Mouse (Mus musculus) heart, embryonic 12.5 days (tissue): Measurements from ENCODE around the gene Uhrf1bp1l. TPM values are rescaled to one million over a fixed set of nuclear protein-coding genes. Genes with fewer than 3 reads are reported as not detected.
"Not testable (repeated sequence)": the region's sequence is repeated elsewhere in the genome, so short reads cannot be mapped to it uniquely, and the experiment has no call there.

Source experiments
- ATAC-seq: fragments of 200-750 bp; cut with Nextera tagmentation; 2 replicates; pipeline ENCODE4 v1.8.0; 2017; ENCODE audit warnings: moderate TSS enrichment, moderate library complexity; ENCODE audit not compliant: insufficient number of reproducible peaks, low FRiP score
- H3K27ac ChIP-seq: fragments of 300-500 bp; sonication (generic); 2 replicates; pipeline ENCODE4 v1.5.1; 2016; ENCODE audit warnings: mild to moderate bottlenecking, moderate library complexity; ENCODE audit not compliant: poor library complexity, severe bottlenecking
- H3K27me3 ChIP-seq: fragments of 300-500 bp; sonication (generic); replicated peaks from 2 replicates; pipeline ENCODE4 v1.6.1; 2016; ENCODE audit warnings: mild to moderate bottlenecking, moderate library complexity
- H3K36me3 ChIP-seq: fragments of 300-500 bp; sonication (generic); 2 replicates; pipeline ENCODE4 v1.6.1; 2016; ENCODE audit warnings: mild to moderate bottlenecking, moderate library complexity
- H3K4me1 ChIP-seq: fragments of 300-500 bp; sonication (generic); replicated peaks from 2 replicates; pipeline ENCODE4 v1.6.1; 2016; ENCODE audit warnings: mild to moderate bottlenecking
- H3K4me2 ChIP-seq: fragments of 300-500 bp; sonication (generic); 2 replicates; pipeline ENCODE4 v1.6.1; 2016; ENCODE audit warnings: mild to moderate bottlenecking, moderate library complexity
- H3K4me3 ChIP-seq: fragments of 300-500 bp; sonication (generic); 2 replicates; pipeline ENCODE4 v1.5.1; 2016; ENCODE audit warnings: mild to moderate bottlenecking
- H3K9ac ChIP-seq: fragments of 300-500 bp; sonication (generic); 2 replicates; pipeline ENCODE4 v1.6.1; 2016; ENCODE audit warnings: mild to moderate bottlenecking, moderate library complexity
- H3K9me3 ChIP-seq: fragments of 300-500 bp; sonication (generic); replicated peaks from 2 replicates; pipeline ENCODE4 v1.6.1; 2016; ENCODE audit warnings: mild to moderate bottlenecking, moderate library complexity
- WGBS: fragments of 180-500 bp; shearing (Covaris S2); methylation state at CpG from one replicate; pipeline ENCODE4 v1.1.7; 2016; 5-methylcytosine and 5-hydroxymethylcytosine counted together
- polyA plus RNA-seq: library from polyadenylated mRNA; unstranded; fragments of >200 nt; fragmentation: Nextera tagmentation; extraction: Ambion mirVana; gene quantifications from 2 replicates; pipeline ENCODE4 v1.2.1, GENCODE M21; 2016

Gene Uhrf1bp1l
- polyA plus RNA-seq = 21.9 and 25.3 TPM in 2 replicates

DNA sequence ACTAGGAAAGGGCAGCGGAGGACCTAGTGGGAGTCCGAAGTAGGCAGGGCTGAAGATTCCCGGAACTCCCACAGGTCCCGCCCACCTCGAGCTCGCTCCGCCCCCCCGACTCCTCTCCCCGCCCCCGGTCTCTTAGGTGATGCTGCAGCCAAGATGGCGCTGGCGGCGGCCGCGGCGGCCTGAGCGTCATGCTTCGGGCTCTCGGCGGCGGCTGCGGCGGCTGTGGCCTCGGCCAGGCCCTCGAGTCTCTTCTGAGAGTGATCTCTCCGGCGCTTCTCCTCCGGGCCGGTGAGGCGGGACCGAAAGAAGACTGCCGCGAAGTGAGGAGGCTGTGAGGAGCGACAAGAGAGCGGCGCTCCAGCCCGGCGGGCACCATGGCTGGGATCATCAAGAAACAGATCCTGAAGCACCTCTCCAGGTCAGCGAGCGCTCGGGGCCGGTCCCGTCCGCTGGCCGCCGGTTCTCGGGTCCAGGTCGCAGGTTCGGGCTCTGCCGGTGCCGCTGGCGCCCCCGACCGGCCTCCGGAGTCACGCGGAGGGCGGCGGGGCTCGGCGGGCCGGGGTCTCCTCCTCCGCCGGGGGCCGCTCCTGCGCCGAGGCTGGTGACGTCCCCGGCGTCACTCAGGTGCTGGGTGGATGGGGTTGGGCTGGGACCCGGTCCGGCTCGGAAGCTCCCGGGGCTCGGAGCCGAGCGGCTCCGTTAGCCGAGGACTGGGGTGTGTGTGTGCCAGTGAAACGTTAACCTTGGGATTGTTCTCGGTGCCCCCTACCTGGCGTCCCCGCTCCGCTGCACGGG, at the start of gene Uhrf1bp1l:
TSS of gene Uhrf1bp1l (plus strand) at position 121 of the 795 bp plus-strand sequence.
- H3K4me3 ChIP-seq = peak within 1 kb of the TSS; percentile 87
- under 1% methylated on average over 85 of the region's 85 CpGs for WGBS
- ATAC-seq = peak; percentile 97

DNA sequence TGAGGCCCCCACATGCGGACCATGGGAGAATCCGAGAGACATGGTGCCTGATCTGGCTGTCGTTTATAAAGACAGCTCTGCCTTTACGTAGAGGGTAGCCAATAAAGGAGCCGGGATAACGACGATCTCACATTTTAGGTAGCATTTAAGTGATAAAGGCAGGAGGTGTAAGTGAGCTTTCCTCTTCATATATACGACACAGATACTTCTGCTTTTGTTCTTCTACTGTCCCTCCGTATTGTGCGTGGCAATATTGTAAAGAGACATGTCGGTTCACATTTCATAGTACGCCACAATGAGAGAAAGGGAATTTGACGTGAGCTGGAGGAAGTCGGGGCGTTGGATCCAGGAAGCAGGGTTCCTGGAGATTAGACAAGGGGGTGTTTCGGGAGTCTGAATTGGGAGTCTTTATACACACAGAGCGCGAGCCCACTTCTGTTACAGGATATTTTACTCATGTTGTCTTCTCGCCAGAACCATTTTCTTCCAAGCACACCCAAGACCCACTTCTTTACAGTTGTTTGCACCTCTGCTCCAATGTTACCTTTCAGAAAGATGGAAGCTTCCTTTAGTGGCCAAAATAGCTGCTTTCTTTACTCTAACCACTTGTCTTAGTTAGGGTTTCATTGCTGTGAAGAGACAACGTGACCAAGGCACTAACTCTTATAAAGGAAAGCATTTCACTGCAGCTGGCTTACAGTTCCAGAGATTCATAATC, 49.4 kb upstream of the Uhrf1bp1l start:
- Histone ChIP-seq H3K9me3 (no peaks in the 10 kb centered on the region), H3K27me3 (no peaks in the 10 kb centered on the region), H3K4me3 (no peak overlapping the region), H3K4me1 (no peaks in the 10 kb centered on the region), H3K4me2 (peak overlapping the region; percentile 15; the same call in 1 of the 2 replicates), H3K27ac (no peak overlapping the region), H3K36me3 (no peaks in the 10 kb centered on the region), H3K9ac (no peak overlapping the region)
- no peak for ATAC-seq
- WGBS = 63% methylated on average over 20 of the region's 20 CpGs

More for the DNA sequence above, at the start of gene Uhrf1bp1l:
- H3K4me1 ChIP-seq = peaks cover 9% of the 10 kb centered on the region
- H3K36me3 ChIP-seq = no peaks in the 10 kb centered on the region
- H3K27ac ChIP-seq = peak within 1 kb of the TSS; percentile 91
- H3K27me3 ChIP-seq = no peaks in the 10 kb centered on the region
- peak within 1 kb of the TSS; percentile 55 for H3K4me2 ChIP-seq
- H3K9me3 ChIP-seq = no peaks in the 10 kb centered on the region
- peak within 1 kb of the TSS; percentile 94 for H3K9ac ChIP-seq

DNA sequence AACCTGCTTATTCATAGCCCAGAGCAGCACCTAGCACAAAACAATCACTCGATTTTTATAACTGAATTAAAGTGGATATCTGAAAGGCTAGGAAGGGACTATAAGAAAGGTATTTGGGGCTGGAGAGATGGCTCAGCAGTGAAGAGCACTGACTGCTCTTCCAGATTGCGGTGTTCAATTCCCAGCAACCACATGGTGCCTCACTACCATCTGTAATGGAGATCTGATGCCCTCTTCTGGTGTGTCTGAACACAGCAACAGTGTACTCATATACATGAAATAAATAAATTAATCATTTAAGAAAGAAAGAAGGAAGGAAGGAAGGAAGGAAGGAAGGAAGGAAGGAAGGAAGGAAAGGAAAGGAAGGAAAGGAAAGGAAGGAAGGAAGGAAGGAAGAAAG, 48.5 kb upstream of the Uhrf1bp1l start:
- H3K4me2 ChIP-seq, H3K27me3 ChIP-seq, ATAC-seq, H3K9ac ChIP-seq, H3K36me3 ChIP-seq, H3K27ac ChIP-seq, H3K4me3 ChIP-seq, H3K9me3 ChIP-seq, H3K4me1 ChIP-seq: not testable (repeated sequence)
- 63% methylated on average over 2 of the region's 2 CpGs for WGBS

DNA sequence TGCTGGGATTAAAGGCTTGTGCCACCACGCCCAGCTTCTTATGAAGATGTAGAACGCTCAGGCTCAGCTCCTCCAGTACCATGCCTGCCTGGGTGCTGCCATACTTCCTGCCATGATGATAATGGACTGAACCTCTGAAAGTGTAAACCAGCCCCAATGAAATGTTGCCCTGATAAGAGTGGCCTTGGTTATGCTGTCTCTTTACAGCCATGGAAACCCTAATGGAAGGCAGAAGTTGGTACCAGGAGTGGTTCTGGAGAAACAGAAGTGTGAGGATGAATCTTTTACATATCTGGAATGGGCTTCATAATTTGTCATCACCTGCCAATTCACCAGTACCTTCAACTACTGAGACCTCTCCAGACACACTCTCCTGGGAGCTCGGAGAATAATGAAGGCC, 46.8 kb upstream of the Uhrf1bp1l start:
- Histone ChIP-seq H3K4me3 (no peak overlapping the region), H3K9me3 (no peaks in the 10 kb centered on the region), H3K9ac (no peak overlapping the region), H3K27ac (no peak overlapping the region), H3K36me3 (no peaks in the 10 kb centered on the region), H3K4me2 (no peak overlapping the region), H3K4me1 (no peaks in the 10 kb centered on the region), H3K27me3 (no peaks in the 10 kb centered on the region)
- WGBS = 82% methylated on average over 3 of the region's 3 CpGs
- no peak for ATAC-seq

DNA sequence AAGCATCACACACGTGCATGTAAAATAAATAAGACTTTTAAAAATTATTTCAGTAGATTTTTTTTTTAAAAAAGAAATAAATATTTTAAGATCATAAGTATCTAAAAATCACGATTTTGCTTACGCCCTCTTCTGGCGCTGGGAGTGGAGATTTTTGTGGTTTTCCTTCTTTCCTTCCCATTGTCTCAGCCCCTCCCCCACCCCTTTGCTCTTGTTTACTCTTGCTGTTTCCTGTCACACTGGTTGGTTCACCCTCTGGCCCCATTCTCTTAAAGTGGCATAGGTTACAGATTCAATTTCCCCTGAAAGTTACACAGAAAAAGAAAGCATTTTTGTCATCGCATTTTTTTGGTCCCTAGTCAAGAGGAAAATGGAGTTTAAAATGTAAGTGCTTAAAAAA, 41.7 kb upstream of the Uhrf1bp1l start:
- no peak overlapping the region for H3K9ac ChIP-seq
- no peak for ATAC-seq
- H3K36me3 ChIP-seq = no peaks in the 10 kb centered on the region
- H3K4me3 ChIP-seq = no peak overlapping the region
- H3K4me1 ChIP-seq = no peaks in the 10 kb centered on the region
- no peak overlapping the region for H3K27ac ChIP-seq
- 45% methylated on average over 5 of the region's 5 CpGs for WGBS
- no peak overlapping the region for H3K4me2 ChIP-seq
- no peaks in the 10 kb centered on the region for H3K9me3 ChIP-seq
- no peaks in the 10 kb centered on the region for H3K27me3 ChIP-seq

DNA sequence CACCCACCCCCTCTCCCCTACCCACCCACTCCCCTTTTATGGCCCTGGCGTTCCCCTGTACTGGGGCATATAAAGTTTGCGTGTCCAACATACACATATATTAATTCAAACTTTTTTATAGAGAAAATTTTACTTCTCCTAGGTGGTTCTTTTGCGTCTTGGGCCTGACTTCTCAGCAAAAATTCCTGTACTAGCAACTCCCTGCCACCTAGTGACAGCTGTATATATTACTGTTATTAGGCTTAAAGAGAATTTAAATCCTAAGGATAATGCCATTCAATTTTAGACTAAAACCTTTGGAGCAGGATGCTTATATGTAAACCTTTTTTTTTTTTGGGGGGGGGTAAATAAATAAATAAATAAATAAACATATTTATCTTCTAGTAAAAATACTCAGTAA, 37.4 kb upstream of the Uhrf1bp1l start:
- H3K4me2 ChIP-seq = no peak overlapping the region
- no peak overlapping the region for H3K27ac ChIP-seq
- H3K4me1 ChIP-seq = no peaks in the 10 kb centered on the region
- H3K36me3 ChIP-seq = peaks cover 14% of the 10 kb centered on the region
- H3K27me3 ChIP-seq = no peaks in the 10 kb centered on the region
- WGBS = 74% methylated on average over 3 of the region's 3 CpGs
- no peak overlapping the region for H3K4me3 ChIP-seq
- H3K9ac ChIP-seq = no peak overlapping the region
- H3K9me3 ChIP-seq = peaks cover 5% of the 10 kb centered on the region; the same call in 1 of the 2 replicates
- no peak for ATAC-seq

DNA sequence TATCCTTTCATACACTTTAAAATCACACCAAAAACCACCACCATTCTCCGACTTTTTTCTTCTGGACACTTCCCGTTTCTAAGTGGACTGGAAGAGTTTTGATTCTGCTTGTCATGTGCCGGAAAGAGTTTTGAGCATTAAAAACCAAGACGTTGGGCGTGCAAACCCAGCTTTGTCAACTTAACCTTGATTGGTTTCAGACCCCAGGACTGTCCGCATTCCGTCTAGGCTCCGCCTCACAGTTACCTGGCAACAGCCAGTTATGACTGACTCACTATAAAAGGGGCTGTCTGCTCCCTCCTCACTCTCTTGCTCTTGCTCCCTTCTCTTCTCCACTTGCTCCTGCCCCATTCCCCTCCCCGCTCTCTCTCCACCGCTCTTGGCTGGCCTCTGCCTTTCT, 36.1 kb upstream of the Uhrf1bp1l start:
- WGBS = 29% methylated on average over 10 of the region's 10 CpGs

DNA sequence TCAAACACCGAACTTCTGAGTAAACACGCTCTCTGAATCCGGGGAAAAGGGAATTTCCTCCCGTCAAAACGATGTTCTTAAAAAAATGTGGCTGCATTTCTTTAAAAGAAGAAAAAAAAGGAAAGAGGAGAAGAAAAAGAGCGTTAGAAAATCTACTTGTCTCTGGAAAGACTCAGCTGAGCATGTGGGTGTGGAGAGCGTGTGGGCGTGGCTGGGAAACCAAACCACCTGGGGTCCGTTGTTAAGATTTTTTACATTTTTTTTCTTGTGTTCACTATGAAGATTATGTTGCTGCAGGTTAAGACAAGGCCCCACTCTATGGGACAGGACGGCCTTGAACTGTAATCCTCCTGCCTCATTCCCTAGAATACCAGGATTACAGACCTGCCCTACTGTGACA, 29.9 kb upstream of the Uhrf1bp1l start:
- Histone ChIP-seq H3K9me3 (peaks cover 5% of the 10 kb centered on the region; the same call in 1 of the 2 replicates), H3K27me3 (no peaks in the 10 kb centered on the region), H3K4me3 (no peak overlapping the region), H3K27ac (no peak overlapping the region), H3K4me2 (no peak overlapping the region), H3K4me1 (no peaks in the 10 kb centered on the region), H3K9ac (no peak overlapping the region), H3K36me3 (peaks cover 56% of the 10 kb centered on the region)
- no peak for ATAC-seq
- 88% methylated on average over 10 of the region's 10 CpGs for WGBS

More for the DNA sequence above, 36.1 kb upstream of the Uhrf1bp1l start:
- H3K4me2 ChIP-seq = peak overlapping the region; percentile 58
- no peaks in the 10 kb centered on the region for H3K27me3 ChIP-seq
- no peak overlapping the region for H3K27ac ChIP-seq
- H3K4me3 ChIP-seq = peak overlapping the region; percentile 23
- H3K9ac ChIP-seq = no peak overlapping the region
- ATAC-seq = no peak
- peaks cover 5% of the 10 kb centered on the region; the same call in 1 of the 2 replicates for H3K9me3 ChIP-seq
- peaks cover 24% of the 10 kb centered on the region for H3K36me3 ChIP-seq
- H3K4me1 ChIP-seq = no peaks in the 10 kb centered on the region

DNA sequence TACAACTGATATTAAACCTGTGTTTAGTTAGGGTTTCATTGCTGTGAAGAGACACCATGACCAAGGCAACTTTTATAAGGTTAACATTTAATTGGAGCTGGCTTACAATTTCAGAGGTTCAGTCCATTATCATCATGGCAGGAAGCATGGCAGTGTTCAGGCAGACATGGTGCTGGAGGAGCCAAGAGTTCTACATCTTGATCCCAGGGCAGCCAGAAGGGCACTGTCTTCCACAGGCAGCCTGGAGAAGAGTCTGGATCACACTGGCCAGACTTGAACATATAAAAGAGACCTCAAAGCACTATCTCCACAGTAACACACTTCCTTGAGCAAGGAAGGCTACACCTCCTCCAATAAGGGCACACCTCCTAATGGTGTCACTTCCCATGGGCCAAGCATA, 24.5 kb upstream of the Uhrf1bp1l start:
- no peak overlapping the region for H3K9ac ChIP-seq
- no peak overlapping the region for H3K4me3 ChIP-seq
- no peaks in the 10 kb centered on the region for H3K4me1 ChIP-seq
- no peak overlapping the region for H3K27ac ChIP-seq
- H3K36me3 ChIP-seq = peaks cover 48% of the 10 kb centered on the region
- no peak overlapping the region for H3K4me2 ChIP-seq
- ATAC-seq = no peak
- no peaks in the 10 kb centered on the region for H3K9me3 ChIP-seq
- no peaks in the 10 kb centered on the region for H3K27me3 ChIP-seq

DNA sequence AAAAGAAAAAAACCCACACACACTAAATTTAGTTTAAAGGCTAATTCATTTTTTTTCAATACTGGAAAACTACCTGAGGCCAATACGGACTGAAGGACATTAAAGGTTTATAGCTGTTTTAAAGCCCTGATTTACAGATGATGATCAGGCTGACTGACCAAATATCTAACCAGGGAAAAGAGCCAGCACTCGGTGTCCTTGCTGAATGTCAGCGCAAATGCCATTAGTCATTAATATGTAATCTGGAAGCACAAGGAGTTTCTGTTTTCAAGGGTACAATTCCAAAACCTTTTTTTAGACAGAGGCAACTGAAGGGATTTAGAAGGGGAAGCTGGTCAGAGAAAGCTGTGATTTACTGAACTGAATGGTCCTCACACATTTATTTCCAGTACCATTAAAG, 24.0 kb upstream of the Uhrf1bp1l start:
- no peak for ATAC-seq
- Histone ChIP-seq H3K27me3 (no peaks in the 10 kb centered on the region), H3K27ac (no peak overlapping the region), H3K36me3 (peaks cover 48% of the 10 kb centered on the region), H3K4me2 (no peak overlapping the region), H3K4me3 (no peak overlapping the region), H3K9me3 (no peaks in the 10 kb centered on the region), H3K4me1 (no peaks in the 10 kb centered on the region), H3K9ac (no peak overlapping the region)
- 77% methylated on average over 3 of the region's 3 CpGs for WGBS
